Mouse (Mus musculus): ENCODE data around the gene Myo16.

- no peak for TF ChIP-seq POLR2A (IDR thresholded peaks at IDR 0.05; ENCODE audit: low read depth, low read length)
- peak; percentile 79 for TF ChIP-seq CTCF (IDR thresholded peaks at IDR 0.05; ENCODE audit: borderline replicate concordance, insufficient read depth, low read length)
Measured at GRCm38 (mm10) chr8:10414684-10415212, 261.0 kb downstream of the Myo16 start.
